Mouse (Mus musculus) stomach, postnatal 0 days (tissue): ENCODE results near the gene Armc2. TPM values are rescaled to one million over a fixed set of nuclear protein-coding genes. Genes with fewer than 3 reads are reported as not detected.

Source experiments
- ATAC-seq: fragments of 200-750 bp; cut with Nextera tagmentation; 2 replicates; pipeline ENCODE4 v1.8.0; 2017; ENCODE audit not compliant: low FRiP score, low TSS enrichment
- DNase-seq: peaks from one replicate; pipeline ENCODE4 v3.0.0-alpha.2; 2016; ENCODE audit warnings: low spot score
- H3K27ac ChIP-seq: fragments of 300-500 bp; sonication (generic); replicated peaks from 2 replicates; pipeline ENCODE4 v1.5.1; 2014; ENCODE audit warnings: mild to moderate bottlenecking, control low read depth
- H3K27me3 ChIP-seq: fragments of 300-500 bp; sonication (generic); 2 replicates; pipeline ENCODE4 v1.6.1; 2014; ENCODE audit warnings: low read length; ENCODE audit not compliant: control insufficient read depth, insufficient read depth
- H3K36me3 ChIP-seq: fragments of 300-500 bp; sonication (generic); 2 replicates; pipeline ENCODE4 v1.6.1; 2014; ENCODE audit warnings: low read length, mixed read lengths; ENCODE audit not compliant: control insufficient read depth, insufficient read depth
- H3K4me1 ChIP-seq: fragments of 300-500 bp; sonication (generic); replicated peaks from 2 replicates; pipeline ENCODE4 v1.6.1; 2014; ENCODE audit warnings: antibody characterized with exemption; ENCODE audit not compliant: control insufficient read depth, insufficient read depth
- H3K4me2 ChIP-seq: fragments of 300-500 bp; sonication (generic); replicated peaks from 2 replicates; pipeline ENCODE4 v1.6.1; 2014; ENCODE audit warnings: low read depth, mild to moderate bottlenecking, control low read depth, moderate library complexity
- H3K4me3 ChIP-seq: fragments of 300-500 bp; sonication (generic); 2 replicates; pipeline ENCODE4 v1.5.1; 2014; ENCODE audit warnings: low read depth, low read length, control low read depth
- H3K9ac ChIP-seq: fragments of 300-500 bp; sonication (generic); 2 replicates; pipeline ENCODE4 v1.6.1; 2014; ENCODE audit warnings: mild to moderate bottlenecking, low read length, control low read depth, mixed read lengths
- H3K9me3 ChIP-seq: fragments of 300-500 bp; sonication (generic); 2 replicates; pipeline ENCODE4 v1.6.1; 2016; ENCODE audit warnings: low read length; ENCODE audit not compliant: control insufficient read depth
- CTCF ChIP-seq: IDR thresholded peaks from 2 replicates; pipeline ENCODE4 v1.5.1; 2016; ENCODE audit warnings: antibody characterized with exemption, low read depth, mild to moderate bottlenecking, moderate library complexity
- EP300 ChIP-seq: optimal IDR thresholded peaks from 2 replicates; pipeline ENCODE3; 2016; ENCODE audit warnings: antibody characterized with exemption
- WGBS: fragments of 180-500 bp; shearing (Covaris S2); extraction: QIAGEN DNeasy Blood & Tissue Kit; methylation state at CpG from one replicate; pipeline ENCODE4 v1.1.7; 2014; 5-methylcytosine and 5-hydroxymethylcytosine counted together
- polyA plus RNA-seq: library from polyadenylated mRNA; unstranded; fragments of >200 nt; fragmentation: Nextera tagmentation; extraction: Ambion mirVana; gene quantifications from 2 replicates; pipeline ENCODE4 v1.2.1, GENCODE M21; 2015

The Armc2 gene
- polyA plus RNA-seq, 1 experiment from 2014 or later = 1.8 TPM

- Histone ChIP-seq H3K36me3 (no peaks in the 10 kb centered on the region), H3K4me3 (no peak overlapping the region), H3K9ac (no peak overlapping the region), H3K27me3 (no peaks in the 10 kb centered on the region), H3K9me3 (no peaks in the 10 kb centered on the region), H3K4me1 (no peaks in the 10 kb centered on the region), H3K4me2 (no peak overlapping the region), H3K27ac (no peak overlapping the region)
- WGBS = 75% methylated on average over 11 of the region's 11 CpGs
- no peak for TF ChIP-seq EP300
- no peak for TF ChIP-seq CTCF
- ATAC-seq = no peak
- no peak for DNase-seq
Measured at GRCm38 (mm10) chr10:41878344-41878743, 139.9 kb downstream of the Armc2 start.

- H3K9me3 ChIP-seq = no peaks in the 10 kb centered on the region
- TF ChIP-seq CTCF (no peak), EP300 (no peak)
- no peak overlapping the region for H3K4me3 ChIP-seq
- no peaks in the 10 kb centered on the region for H3K27me3 ChIP-seq
- H3K4me1 ChIP-seq = no peaks in the 10 kb centered on the region
- DNase-seq (no peak), ATAC-seq (no peak)
- H3K27ac ChIP-seq = no peak overlapping the region
- H3K9ac ChIP-seq = no peak overlapping the region
- H3K36me3 ChIP-seq = no peaks in the 10 kb centered on the region
- H3K4me2 ChIP-seq = no peak overlapping the region
Measured at GRCm38 (mm10) chr10:41875624-41876023, 142.6 kb downstream of the Armc2 start.

- no peak for ATAC-seq
- H3K36me3 ChIP-seq = no peaks in the 10 kb centered on the region
- TF ChIP-seq CTCF = no peak
- H3K27me3 ChIP-seq = no peaks in the 10 kb centered on the region
- H3K9ac ChIP-seq = no peak overlapping the region
- no peak overlapping the region for H3K27ac ChIP-seq
- no peaks in the 10 kb centered on the region for H3K9me3 ChIP-seq
- no peak for DNase-seq
- WGBS = 42% methylated on average over 2 of the region's 2 CpGs
- no peak overlapping the region for H3K4me2 ChIP-seq
- H3K4me3 ChIP-seq = no peak overlapping the region
- H3K4me1 ChIP-seq = no peaks in the 10 kb centered on the region
Measured at GRCm38 (mm10) chr10:41871564-41871963, 146.7 kb downstream of the Armc2 start.

GRCm38 (mm10) chr10:41870101-41870500, 148.1 kb downstream of the Armc2 start:
- no peak for DNase-seq
- H3K27ac ChIP-seq = no peak overlapping the region
- H3K4me3 ChIP-seq = no peak overlapping the region
- no peak overlapping the region for H3K4me2 ChIP-seq
- H3K27me3 ChIP-seq = no peaks in the 10 kb centered on the region
- no peaks in the 10 kb centered on the region for H3K9me3 ChIP-seq
- no peaks in the 10 kb centered on the region for H3K4me1 ChIP-seq
- H3K36me3 ChIP-seq = no peaks in the 10 kb centered on the region
- no peak for TF ChIP-seq EP300
- no peak for TF ChIP-seq CTCF
- no peak overlapping the region for H3K9ac ChIP-seq
- 39% methylated on average over 2 of the region's 2 CpGs for WGBS
- no peak for ATAC-seq

GRCm38 (mm10) chr10:41867956-41868355, 150.3 kb downstream of the Armc2 start:
- Histone ChIP-seq H3K4me2 (no peak overlapping the region), H3K36me3 (no peaks in the 10 kb centered on the region), H3K9ac (no peak overlapping the region), H3K4me3 (no peak overlapping the region), H3K9me3 (no peaks in the 10 kb centered on the region), H3K4me1 (no peaks in the 10 kb centered on the region), H3K27me3 (no peaks in the 10 kb centered on the region), H3K27ac (no peak overlapping the region)
- WGBS = 82% methylated on average over 5 of the region's 5 CpGs
- DNase-seq = no peak
- TF ChIP-seq CTCF (no peak), EP300 (no peak)
- no peak for ATAC-seq

GRCm38 (mm10) chr10:41866838-41867154, 151.4 kb downstream of the Armc2 start:
- Histone ChIP-seq H3K9ac (no peak overlapping the region), H3K9me3 (no peaks in the 10 kb centered on the region), H3K36me3 (no peaks in the 10 kb centered on the region), H3K4me1 (no peaks in the 10 kb centered on the region), H3K27me3 (no peaks in the 10 kb centered on the region), H3K27ac (no peak overlapping the region), H3K4me2 (no peak overlapping the region), H3K4me3 (no peak overlapping the region)
- ATAC-seq (no peak), DNase-seq (no peak)
- TF ChIP-seq CTCF = no peak
- TF ChIP-seq EP300 = no peak
